Mouse (Mus musculus): ENCODE results near the gene Dgki. TPM values are rescaled to one million over a fixed set of nuclear protein-coding genes. Genes with fewer than 3 reads are reported as not detected.
A peak's percentile ranks its signal among the peaks of the same experiment; 100 is the strongest.

The Dgki gene
- polyA plus RNA-seq, 1 experiment from 2014 or later: 9.6 TPM

GRCm38 (mm10) chr6:37252536-37252935, 47.4 kb downstream of the Dgki start:
- Histone ChIP-seq H3K27ac (no peak overlapping the region), H3K36me3 (replicated peaks; ENCODE audit: control insufficient read depth, insufficient read depth) (no peaks in the 10 kb centered on the region), H3K4me1 (replicated peaks; ENCODE audit: control insufficient read depth, insufficient read depth, low read length) (no peaks in the 10 kb centered on the region), H3K27me3 (ENCODE audit: control insufficient read depth, insufficient read depth, low read length) (no peaks in the 10 kb centered on the region), H3K4me2 (replicated peaks) (no peak overlapping the region), H3K9ac (no peak overlapping the region), H3K9me3 (ENCODE audit: control insufficient read depth, low read length) (no peaks in the 10 kb centered on the region), H3K4me3 (replicated peaks; ENCODE audit: low read length) (no peak overlapping the region)
- 81% methylated on average over 4 of the region's 4 CpGs for WGBS
- ATAC-seq (ENCODE audit: low FRiP score) (no peak), DNase-seq (ENCODE audit: low spot score) (no peak)

- no peak for ATAC-seq (ENCODE audit: low FRiP score)
- H3K4me2 ChIP-seq (replicated peaks): no peak overlapping the region
- no peak overlapping the region for H3K27ac ChIP-seq
- no peaks in the 10 kb centered on the region for H3K9me3 ChIP-seq (ENCODE audit: control insufficient read depth, low read length)
- H3K36me3 ChIP-seq (replicated peaks; ENCODE audit: control insufficient read depth, insufficient read depth): no peaks in the 10 kb centered on the region
- no peak overlapping the region for H3K9ac ChIP-seq
- H3K4me1 ChIP-seq (replicated peaks; ENCODE audit: control insufficient read depth, insufficient read depth, low read length): no peaks in the 10 kb centered on the region
- 87% methylated on average over 2 of the region's 2 CpGs for WGBS
- no peak for DNase-seq (ENCODE audit: low spot score)
- H3K4me3 ChIP-seq (replicated peaks; ENCODE audit: low read length): no peak overlapping the region
- no peaks in the 10 kb centered on the region for H3K27me3 ChIP-seq (ENCODE audit: control insufficient read depth, insufficient read depth, low read length)
These were observed 49.3 kb downstream of the Dgki start for GRCm38 (mm10) chr6:37250671-37251070.

GRCm38 (mm10) chr6:37245757-37246156, 54.2 kb downstream of the Dgki start:
- Histone ChIP-seq H3K27ac (no peak overlapping the region), H3K4me1 (replicated peaks; ENCODE audit: control insufficient read depth, insufficient read depth, low read length) (peaks cover 6% of the 10 kb centered on the region; the same call in 1 of the 2 replicates), H3K4me2 (replicated peaks) (no peak overlapping the region), H3K4me3 (replicated peaks; ENCODE audit: low read length) (no peak overlapping the region), H3K27me3 (ENCODE audit: control insufficient read depth, insufficient read depth, low read length) (no peaks in the 10 kb centered on the region), H3K9me3 (ENCODE audit: control insufficient read depth, low read length) (no peaks in the 10 kb centered on the region), H3K9ac (no peak overlapping the region), H3K36me3 (replicated peaks; ENCODE audit: control insufficient read depth, insufficient read depth) (no peaks in the 10 kb centered on the region)
- 72% methylated on average over 7 of the region's 7 CpGs for WGBS
- DNase-seq (ENCODE audit: low spot score) (peak; percentile 39), ATAC-seq (ENCODE audit: low FRiP score) (no peak)

- Histone ChIP-seq H3K4me1 (replicated peaks; ENCODE audit: control insufficient read depth, insufficient read depth, low read length) (peaks cover 6% of the 10 kb centered on the region; the same call in 1 of the 2 replicates), H3K9me3 (ENCODE audit: control insufficient read depth, low read length) (no peaks in the 10 kb centered on the region), H3K9ac (no peak overlapping the region), H3K36me3 (replicated peaks; ENCODE audit: control insufficient read depth, insufficient read depth) (no peaks in the 10 kb centered on the region), H3K27ac (no peak overlapping the region), H3K4me3 (replicated peaks; ENCODE audit: low read length) (no peak overlapping the region), H3K4me2 (replicated peaks) (no peak overlapping the region), H3K27me3 (ENCODE audit: control insufficient read depth, insufficient read depth, low read length) (no peaks in the 10 kb centered on the region)
- 86% methylated on average over 11 of the region's 11 CpGs for WGBS
- DNase-seq (ENCODE audit: low spot score): no peak
- ATAC-seq (ENCODE audit: low FRiP score): no peak
These were observed 55.9 kb downstream of the Dgki start for GRCm38 (mm10) chr6:37244074-37244473.

- Histone ChIP-seq H3K9me3 (ENCODE audit: control insufficient read depth, low read length) (no peaks in the 10 kb centered on the region), H3K9ac (no peak overlapping the region), H3K27ac (no peak overlapping the region), H3K4me2 (replicated peaks) (no peak overlapping the region), H3K4me3 (replicated peaks; ENCODE audit: low read length) (no peak overlapping the region), H3K27me3 (ENCODE audit: control insufficient read depth, insufficient read depth, low read length) (no peaks in the 10 kb centered on the region), H3K4me1 (replicated peaks; ENCODE audit: control insufficient read depth, insufficient read depth, low read length) (peaks cover 6% of the 10 kb centered on the region; the same call in 1 of the 2 replicates), H3K36me3 (replicated peaks; ENCODE audit: control insufficient read depth, insufficient read depth) (no peaks in the 10 kb centered on the region)
- no peak for DNase-seq (ENCODE audit: low spot score)
- ATAC-seq (ENCODE audit: low FRiP score): no peak
- WGBS: 40% methylated on average over 5 of the region's 5 CpGs
These were observed 57.2 kb downstream of the Dgki start for GRCm38 (mm10) chr6:37242769-37243121.

- Histone ChIP-seq H3K9me3 (ENCODE audit: control insufficient read depth, low read length) (no peaks in the 10 kb centered on the region), H3K4me2 (replicated peaks) (no peak overlapping the region), H3K27me3 (ENCODE audit: control insufficient read depth, insufficient read depth, low read length) (no peaks in the 10 kb centered on the region), H3K9ac (no peak overlapping the region), H3K27ac (no peak overlapping the region), H3K4me3 (replicated peaks; ENCODE audit: low read length) (no peak overlapping the region), H3K36me3 (replicated peaks; ENCODE audit: control insufficient read depth, insufficient read depth) (no peaks in the 10 kb centered on the region), H3K4me1 (replicated peaks; ENCODE audit: control insufficient read depth, insufficient read depth, low read length) (peaks cover 6% of the 10 kb centered on the region; the same call in 1 of the 2 replicates)
- 57% methylated on average over 6 of the region's 6 CpGs for WGBS
- no peak for ATAC-seq (ENCODE audit: low FRiP score)
- no peak for DNase-seq (ENCODE audit: low spot score)
These were observed 57.8 kb downstream of the Dgki start for GRCm38 (mm10) chr6:37242100-37242768.

- Histone ChIP-seq H3K27me3 (ENCODE audit: control insufficient read depth, insufficient read depth, low read length) (no peaks in the 10 kb centered on the region), H3K4me3 (replicated peaks; ENCODE audit: low read length) (no peak overlapping the region), H3K4me1 (replicated peaks; ENCODE audit: control insufficient read depth, insufficient read depth, low read length) (peaks cover 6% of the 10 kb centered on the region; the same call in 1 of the 2 replicates), H3K9ac (no peak overlapping the region), H3K4me2 (replicated peaks) (no peak overlapping the region), H3K36me3 (replicated peaks; ENCODE audit: control insufficient read depth, insufficient read depth) (no peaks in the 10 kb centered on the region), H3K27ac (no peak overlapping the region), H3K9me3 (ENCODE audit: control insufficient read depth, low read length) (no peaks in the 10 kb centered on the region)
- DNase-seq (ENCODE audit: low spot score): no peak
- ATAC-seq (ENCODE audit: low FRiP score): no peak
- 89% methylated on average over 4 of the region's 4 CpGs for WGBS
These were observed 58.5 kb downstream of the Dgki start for GRCm38 (mm10) chr6:37241434-37241833.

GRCm38 (mm10) chr6:37240140-37240539, 59.8 kb downstream of the Dgki start:
- Histone ChIP-seq H3K36me3 (replicated peaks; ENCODE audit: control insufficient read depth, insufficient read depth) (no peaks in the 10 kb centered on the region), H3K9me3 (ENCODE audit: control insufficient read depth, low read length) (no peaks in the 10 kb centered on the region), H3K27ac (no peak overlapping the region), H3K27me3 (ENCODE audit: control insufficient read depth, insufficient read depth, low read length) (no peaks in the 10 kb centered on the region), H3K4me1 (replicated peaks; ENCODE audit: control insufficient read depth, insufficient read depth, low read length) (peaks cover 6% of the 10 kb centered on the region; the same call in 1 of the 2 replicates), H3K9ac (no peak overlapping the region), H3K4me2 (replicated peaks) (no peak overlapping the region), H3K4me3 (replicated peaks; ENCODE audit: low read length) (no peak overlapping the region)
- ATAC-seq (ENCODE audit: low FRiP score): no peak
- 74% methylated on average over 7 of the region's 7 CpGs for WGBS
- DNase-seq (ENCODE audit: low spot score): no peak

- H3K9ac ChIP-seq: no peak overlapping the region
- H3K36me3 ChIP-seq (replicated peaks; ENCODE audit: control insufficient read depth, insufficient read depth): no peaks in the 10 kb centered on the region
- no peaks in the 10 kb centered on the region for H3K27me3 ChIP-seq (ENCODE audit: control insufficient read depth, insufficient read depth, low read length)
- H3K4me3 ChIP-seq (replicated peaks; ENCODE audit: low read length): no peak overlapping the region
- H3K27ac ChIP-seq: no peak overlapping the region
- DNase-seq (ENCODE audit: low spot score) (no peak), ATAC-seq (ENCODE audit: low FRiP score) (no peak; the same call in 1 of the 2 replicates)
- 79% methylated on average over 2 of the region's 2 CpGs for WGBS
- no peak overlapping the region for H3K4me2 ChIP-seq (replicated peaks)
- H3K9me3 ChIP-seq (ENCODE audit: control insufficient read depth, low read length): no peaks in the 10 kb centered on the region
- 0 out of 2 replicates have a peak, but pooled peaks cover 2% of the 10 kb centered on the region for H3K4me1 ChIP-seq (replicated peaks; ENCODE audit: control insufficient read depth, insufficient read depth, low read length)
These were observed 63.1 kb downstream of the Dgki start for GRCm38 (mm10) chr6:37236893-37237292.

GRCm38 (mm10) chr6:37231148-37231547, 68.8 kb downstream of the Dgki start:
- Histone ChIP-seq H3K4me2 (replicated peaks) (no peak overlapping the region), H3K27ac (no peak overlapping the region), H3K9me3 (ENCODE audit: control insufficient read depth, low read length) (no peaks in the 10 kb centered on the region), H3K4me1 (replicated peaks; ENCODE audit: control insufficient read depth, insufficient read depth, low read length) (no peaks in the 10 kb centered on the region), H3K36me3 (replicated peaks; ENCODE audit: control insufficient read depth, insufficient read depth) (no peaks in the 10 kb centered on the region), H3K4me3 (replicated peaks; ENCODE audit: low read length) (no peak overlapping the region), H3K27me3 (ENCODE audit: control insufficient read depth, insufficient read depth, low read length) (no peaks in the 10 kb centered on the region), H3K9ac (no peak overlapping the region)
- WGBS: 62% methylated on average over 6 of the region's 6 CpGs
- no peak for ATAC-seq (ENCODE audit: low FRiP score)
- no peak for DNase-seq (ENCODE audit: low spot score)
